Mouse (Mus musculus) liver, embryonic 14.5 days (tissue): ENCODE measurements at regions not wholly inside any gene's neighbourhood (a gene's known extent, or its start where the extent isn't known, plus 50 kb on each side); places are given as distances from the start of the nearest gene placed in this dataset.

ENCODE experiments used
- CTCF ChIP-seq: IDR thresholded peaks from 2 replicates; pipeline ENCODE4 v1.5.1; 2016; ENCODE audit warnings: antibody characterized with exemption, low read depth, control low read depth
- EP300 ChIP-seq: IDR thresholded peaks from 2 replicates; pipeline ENCODE4 v1.6.1; 2016; ENCODE audit warnings: antibody characterized with exemption, low read depth

DNA sequence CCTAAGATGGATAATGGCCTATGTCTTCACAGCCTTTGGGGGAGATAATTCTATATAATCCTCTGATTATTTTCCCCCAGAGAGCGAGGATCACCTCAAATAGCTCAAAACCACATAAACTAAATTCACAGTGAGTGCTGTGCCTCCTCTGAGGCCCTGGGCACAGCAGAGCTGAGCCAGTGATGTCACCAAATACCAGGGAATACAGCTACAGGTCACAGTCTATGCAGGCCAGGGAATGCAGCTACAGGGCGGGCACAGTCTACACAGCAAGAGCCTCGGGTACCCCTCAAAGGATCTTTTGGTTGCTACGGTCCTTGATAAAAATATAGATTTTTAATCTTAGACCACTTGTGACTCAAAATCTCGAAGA is 211.4 kb downstream of the Tgfb2 start:
- TF ChIP-seq CTCF = no peak
- no peak for TF ChIP-seq EP300
